Mouse (Mus musculus): ENCODE measurements around the gene Tesc.

- TF ChIP-seq CTCF (IDR thresholded peaks at IDR 0.05; ENCODE audit: low read depth, low read length) (no peak), POLR2A (IDR thresholded peaks at IDR 0.05; ENCODE audit: borderline replicate concordance, low read depth, low read length) (no peak)
Observed at GRCm38 (mm10) chr5:118042599-118042998, 15.1 kb downstream of the Tesc start.
